Mouse (Mus musculus) kidney, postnatal 14 days (tissue): ENCODE results near the gene Ston2.

Source experiments
- DNase-seq: peaks from one replicate; pipeline ENCODE4 v3.0.0; 2022; ENCODE audit warnings: mixed read lengths

Gene Ston2

DNA sequence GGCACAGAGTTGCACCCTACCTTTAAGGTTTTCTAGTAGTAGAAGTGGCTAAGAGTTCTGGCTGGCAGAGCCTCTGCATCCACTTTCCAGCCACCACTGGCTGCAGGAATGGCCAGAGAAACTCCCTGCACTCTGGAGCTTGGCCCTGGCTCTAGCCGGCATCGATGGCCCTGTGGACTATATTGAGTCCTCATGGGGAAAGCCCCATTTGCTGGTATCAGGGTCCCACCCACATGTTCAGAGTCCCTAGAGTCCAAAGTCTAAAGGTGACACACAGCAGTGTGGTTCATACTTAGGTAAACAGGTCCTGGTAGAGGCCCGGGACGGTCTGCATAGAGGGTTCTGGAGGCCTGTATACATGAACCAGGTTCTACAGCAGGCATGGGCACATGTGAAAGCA, 92.0 kb downstream of the Ston2 start:
- DNase-seq, result peak; percentile 45

DNA sequence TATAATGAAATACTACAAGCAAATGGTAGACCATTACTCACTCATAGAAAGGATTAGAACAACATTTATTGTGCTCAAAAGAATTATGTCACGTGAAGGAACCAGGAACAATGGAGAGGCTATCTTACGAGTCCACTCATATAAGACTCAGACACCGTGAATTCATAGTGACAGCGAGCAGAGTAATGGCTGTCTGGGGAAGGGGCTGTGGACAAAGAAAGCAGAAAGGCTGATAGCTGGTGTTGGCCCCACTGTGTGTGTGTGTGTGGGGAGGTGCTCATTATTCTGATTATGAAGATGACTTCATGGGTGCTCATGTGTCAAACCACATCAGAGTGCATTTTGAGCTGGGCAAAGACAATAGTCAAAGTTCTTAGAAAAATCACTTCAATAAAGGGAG, 92.4 kb downstream of the Ston2 start:
- DNase-seq, result no peak

DNA sequence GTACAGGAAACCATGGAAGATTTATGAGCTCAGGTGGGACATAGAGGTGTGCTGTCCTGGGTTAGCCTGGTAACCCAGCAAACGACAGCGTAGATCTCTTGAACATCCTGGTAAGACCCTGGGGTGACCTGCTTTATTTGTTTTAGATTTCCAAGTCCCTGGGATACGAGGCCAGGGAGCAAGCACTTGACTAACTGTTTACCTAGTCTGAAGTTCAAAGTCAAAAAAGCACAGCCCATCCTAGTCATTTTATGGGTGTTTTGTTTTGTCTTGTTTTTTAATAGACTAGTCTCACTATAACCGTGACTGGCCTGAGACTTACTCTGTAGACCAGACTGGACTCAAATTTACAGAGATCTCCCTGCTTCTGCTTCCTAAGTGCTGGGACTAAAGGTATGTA, 93.4 kb downstream of the Ston2 start:
- DNase-seq, result no peak

DNA sequence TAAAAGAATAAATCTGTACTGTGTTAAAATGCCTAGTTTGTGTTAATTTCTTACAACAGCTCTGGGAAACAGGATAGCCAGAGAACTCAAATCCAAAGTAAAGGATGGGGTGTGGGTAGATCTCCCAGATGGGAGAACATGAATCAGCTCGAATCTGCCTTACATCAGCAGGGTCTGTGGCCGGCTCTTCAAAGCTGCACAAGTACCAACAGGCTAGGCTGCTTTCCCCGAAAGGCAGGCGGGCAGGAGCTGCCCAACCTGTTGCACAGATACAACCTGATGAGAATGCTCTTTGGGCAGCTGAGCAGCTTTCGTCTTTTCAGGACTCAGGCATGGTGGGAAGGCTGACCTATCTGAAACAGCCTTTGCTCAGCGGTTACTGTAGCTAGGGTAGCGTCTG, 94.6 kb downstream of the Ston2 start:
- DNase-seq, result no peak

DNA sequence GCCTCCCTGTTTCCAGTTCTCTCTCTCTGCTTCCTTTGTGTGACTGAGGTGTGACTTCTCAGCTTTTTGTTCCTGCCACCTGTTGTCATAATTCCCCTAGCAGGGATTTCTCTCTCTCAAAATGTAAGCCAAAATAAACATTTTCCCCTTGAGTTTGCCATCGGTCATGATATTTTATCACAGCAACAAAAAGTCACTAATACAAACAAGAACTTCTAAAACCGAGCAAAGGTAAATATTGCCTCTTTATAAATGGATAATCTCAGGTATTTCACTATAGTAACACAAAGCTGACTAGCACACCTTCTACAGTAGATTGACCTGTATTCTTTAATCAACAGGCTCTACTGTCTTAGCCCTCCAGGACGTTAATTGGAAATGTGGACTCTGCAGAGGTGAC, 95.2 kb downstream of the Ston2 start:
- no peak for DNase-seq

DNA sequence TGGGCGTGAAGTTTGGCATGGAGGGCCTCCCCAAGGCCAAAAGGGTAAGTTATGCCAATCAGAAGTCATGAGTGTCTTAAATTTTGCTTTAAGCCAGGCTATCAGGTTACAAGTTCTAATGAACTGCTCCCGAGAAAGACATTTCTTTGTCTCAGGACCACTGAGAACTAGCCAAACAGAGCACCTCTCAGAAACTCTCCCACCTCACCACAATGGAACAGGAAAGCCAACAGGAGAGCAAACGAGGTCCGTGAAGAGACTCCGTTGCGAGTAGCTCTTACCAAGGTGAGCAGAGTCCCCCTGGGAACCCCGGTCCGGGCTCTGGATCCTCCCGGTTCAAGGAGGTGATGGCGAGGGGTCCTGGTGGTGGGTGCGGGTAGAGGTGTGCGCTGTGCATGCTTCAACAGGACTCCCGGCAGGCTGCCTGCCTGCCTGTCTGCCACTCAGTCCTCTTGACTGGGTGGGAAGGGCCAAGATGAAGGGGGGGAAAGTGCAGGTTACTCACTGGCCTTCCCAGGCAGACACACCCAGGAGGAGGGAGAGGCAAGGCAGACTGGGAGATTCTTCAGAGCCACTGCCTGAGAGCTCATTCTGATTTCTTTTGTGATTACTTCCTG, 102.4 kb downstream of the Ston2 start:
- DNase-seq, result no peak

DNA sequence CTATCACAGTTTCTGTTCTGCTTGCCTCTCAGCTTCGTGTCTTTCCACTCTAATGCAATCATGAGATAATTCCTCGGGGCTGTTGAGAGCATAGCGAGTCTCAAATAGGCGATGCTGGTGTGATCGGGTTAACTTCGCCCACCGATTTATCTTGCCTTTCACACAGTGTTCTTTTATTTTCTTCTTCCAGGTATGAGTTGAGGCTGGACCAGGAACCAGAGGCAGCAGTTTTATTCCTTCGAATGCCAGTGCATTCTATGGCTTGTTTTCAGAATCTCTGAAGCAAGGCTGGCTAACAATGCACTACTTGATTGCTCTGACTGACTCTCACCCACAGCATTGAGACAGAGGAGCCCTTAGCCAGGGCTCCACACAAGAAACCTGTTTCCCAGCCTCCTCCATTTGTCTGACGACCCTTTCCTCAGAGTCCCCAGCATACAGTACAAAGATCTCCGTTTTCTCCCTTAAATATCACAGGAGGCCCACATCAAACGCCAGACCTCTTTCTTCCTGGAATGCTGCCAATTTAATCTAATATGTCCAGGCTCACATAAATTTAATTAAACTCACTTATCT, 103.3 kb downstream of the Ston2 start:
- DNase-seq, result no peak

DNA sequence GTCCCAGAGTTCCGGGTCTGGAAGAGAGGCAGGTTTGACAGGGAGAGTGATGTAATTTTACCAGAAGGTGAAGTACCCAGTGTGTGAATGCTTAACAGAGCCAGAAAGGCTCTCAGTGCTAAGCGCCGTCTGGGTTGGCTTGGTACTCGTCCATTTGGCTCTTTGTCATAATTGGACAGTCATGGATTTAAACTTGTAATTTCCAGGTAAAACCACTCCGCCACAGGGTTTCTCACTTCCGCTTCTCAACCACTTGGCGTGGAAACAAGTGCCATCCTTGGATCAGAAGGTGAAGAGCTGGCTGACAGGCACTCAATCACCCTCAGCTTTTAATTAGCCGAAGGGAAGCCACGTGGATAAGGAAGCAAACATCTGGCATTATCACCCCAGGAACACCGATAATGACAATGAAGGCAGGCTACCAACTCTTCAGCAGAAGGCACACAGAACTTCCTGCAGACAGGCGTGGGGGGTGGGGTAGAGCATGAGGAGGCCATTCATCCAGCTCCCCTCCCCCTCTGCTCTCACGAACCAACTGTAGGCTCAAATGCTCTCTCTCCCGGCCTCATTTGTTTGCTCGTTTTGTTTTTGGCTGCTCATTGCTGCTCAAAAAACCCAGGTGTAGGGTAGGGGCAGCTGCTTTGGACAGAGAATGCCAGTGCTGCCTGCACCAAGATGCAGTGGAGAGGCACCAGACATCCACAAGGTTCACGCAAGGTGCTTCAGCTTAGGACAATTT, 103.9 kb downstream of the Ston2 start:
- peak; percentile 14 for DNase-seq

DNA sequence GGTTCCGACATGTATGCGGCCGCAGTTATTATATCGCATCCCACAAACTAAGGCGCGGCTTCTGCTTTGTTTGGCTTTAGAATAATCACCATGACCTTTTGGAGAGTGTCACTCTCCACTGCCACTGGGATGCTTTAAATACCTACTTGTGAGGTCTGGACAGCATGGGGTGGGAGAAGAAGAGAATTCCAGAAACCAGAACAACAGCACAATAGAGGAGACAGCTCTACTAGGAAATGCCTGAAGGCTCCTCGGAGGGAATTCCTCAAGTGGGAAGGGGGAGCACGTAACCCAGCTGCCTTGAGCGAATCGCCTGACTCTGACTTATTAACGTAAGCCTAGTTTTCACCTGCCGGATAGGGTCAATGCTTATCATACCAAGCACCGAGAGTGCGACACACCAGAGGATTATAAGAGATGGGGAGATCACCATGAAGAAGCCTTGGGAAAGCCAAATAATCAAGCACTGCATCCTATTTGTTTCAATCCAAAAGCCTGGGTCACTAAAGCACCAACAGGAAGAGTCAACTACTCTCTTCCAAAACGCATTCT, 104.6 kb downstream of the Ston2 start:
- DNase-seq, result no peak

DNA sequence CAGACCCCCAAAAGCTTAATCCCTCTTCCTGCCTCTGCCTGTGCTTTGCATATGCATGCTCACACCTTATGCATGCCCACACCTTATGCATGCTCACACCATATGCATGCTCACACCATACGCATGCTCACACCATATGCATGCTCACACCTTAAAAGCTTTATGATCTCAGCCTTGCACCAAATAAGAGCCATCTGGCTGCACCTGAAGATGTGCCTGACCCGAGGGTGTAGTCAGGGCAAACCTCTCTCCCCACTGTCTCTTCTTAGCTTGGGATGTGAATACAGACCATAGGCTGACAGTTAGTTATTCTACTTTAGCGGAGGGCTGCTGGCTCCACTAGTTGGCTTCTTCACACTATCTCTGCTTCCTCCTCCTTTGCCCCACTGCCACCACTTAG, 105.1 kb downstream of the Ston2 start:
- DNase-seq, result no peak

DNA sequence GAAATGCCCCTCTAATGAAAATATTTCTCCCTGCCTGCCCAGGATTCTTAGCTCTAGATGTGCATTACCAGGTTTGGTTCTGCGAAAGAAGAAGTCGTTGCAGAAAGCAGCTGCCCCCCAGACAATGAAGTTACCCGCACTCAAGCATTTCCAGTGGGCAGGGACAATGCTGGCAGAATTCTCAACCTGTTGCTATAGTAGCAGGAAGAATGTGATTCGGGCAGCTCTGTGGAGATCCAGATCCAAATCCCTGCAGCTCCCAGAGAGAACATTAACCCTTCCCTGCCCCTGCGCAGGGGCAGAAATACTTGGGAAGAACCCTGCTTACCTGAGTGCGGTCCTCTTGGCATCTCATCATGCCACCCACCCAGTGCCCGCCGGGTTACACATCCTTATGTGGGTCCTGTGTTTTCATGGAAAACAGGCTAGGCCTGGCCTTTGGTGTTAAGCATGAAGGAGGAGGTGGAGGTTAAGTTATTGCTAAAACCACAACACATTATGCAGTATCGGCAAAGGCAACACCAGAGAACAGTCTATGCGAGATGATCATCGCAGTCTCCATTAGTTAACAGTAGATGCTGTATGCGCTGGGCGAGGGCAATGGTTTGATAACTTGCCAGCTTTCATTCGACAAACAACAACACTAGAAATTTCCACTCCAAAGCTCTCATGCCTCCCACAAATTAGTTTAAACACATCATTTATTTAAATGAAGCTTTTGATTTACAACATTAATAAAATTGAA, 108.7 kb downstream of the Ston2 start:
- peak; percentile 17 for DNase-seq

DNA sequence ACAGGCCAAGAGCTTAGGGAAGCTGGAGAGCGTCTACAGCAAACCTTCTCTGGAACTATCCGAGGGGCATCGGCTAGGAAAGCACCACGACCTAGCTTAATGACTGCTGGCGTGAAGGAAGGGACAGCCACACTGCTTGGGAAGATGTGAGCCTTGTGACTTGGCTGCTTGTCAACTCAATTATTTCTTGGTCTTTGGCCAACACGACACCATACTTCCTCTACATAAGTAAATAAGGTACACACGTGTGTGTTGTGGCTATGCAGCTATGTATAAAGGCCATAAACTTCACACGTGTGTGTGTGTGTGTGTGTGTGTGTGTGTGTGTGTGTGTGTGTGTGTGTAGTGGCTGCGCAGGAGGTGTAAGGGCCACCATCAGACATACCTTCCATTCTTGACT, 112.2 kb downstream of the Ston2 start:
- DNase-seq, result peak; percentile 53

DNA sequence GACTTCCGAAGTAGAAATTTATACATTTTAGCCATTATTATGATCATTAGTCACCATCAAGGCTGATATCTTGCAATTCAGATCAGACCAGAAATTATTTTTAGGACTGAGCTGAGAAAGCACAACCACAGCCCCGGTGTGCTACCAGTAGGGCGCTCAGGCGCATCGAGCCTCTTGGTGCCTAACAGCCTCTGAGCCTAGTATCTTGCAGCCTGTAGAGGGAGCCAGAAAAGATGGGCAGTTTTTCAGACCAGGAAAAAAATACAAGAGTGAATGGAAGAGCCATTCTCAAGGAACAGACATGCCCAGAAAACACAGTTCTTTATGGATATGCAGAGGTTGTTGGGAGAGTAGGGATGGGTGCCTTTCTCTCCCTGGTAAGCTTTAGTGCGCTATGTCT, 115.0 kb downstream of the Ston2 start:
- peak; percentile 20 for DNase-seq

DNA sequence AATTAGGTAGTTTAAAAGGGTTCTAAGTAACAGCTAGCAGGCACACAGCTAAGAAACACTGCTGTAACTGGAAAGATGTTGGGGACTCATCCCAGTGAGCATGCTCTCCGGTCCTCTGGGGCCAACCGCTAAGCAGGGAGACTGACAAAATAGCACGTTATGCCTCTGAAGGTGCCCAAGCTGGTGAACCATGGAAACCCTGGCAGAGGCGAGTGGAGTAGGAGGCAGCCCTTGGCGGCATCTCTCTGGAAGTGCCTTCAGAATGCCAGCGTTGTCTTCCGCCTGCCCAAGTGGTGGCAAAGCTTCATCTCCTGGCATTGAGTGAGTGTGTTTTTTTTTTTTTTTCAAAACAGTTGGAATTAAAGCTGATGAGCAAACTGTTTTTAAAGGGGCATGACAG, 115.7 kb downstream of the Ston2 start:
- DNase-seq, result no peak

DNA sequence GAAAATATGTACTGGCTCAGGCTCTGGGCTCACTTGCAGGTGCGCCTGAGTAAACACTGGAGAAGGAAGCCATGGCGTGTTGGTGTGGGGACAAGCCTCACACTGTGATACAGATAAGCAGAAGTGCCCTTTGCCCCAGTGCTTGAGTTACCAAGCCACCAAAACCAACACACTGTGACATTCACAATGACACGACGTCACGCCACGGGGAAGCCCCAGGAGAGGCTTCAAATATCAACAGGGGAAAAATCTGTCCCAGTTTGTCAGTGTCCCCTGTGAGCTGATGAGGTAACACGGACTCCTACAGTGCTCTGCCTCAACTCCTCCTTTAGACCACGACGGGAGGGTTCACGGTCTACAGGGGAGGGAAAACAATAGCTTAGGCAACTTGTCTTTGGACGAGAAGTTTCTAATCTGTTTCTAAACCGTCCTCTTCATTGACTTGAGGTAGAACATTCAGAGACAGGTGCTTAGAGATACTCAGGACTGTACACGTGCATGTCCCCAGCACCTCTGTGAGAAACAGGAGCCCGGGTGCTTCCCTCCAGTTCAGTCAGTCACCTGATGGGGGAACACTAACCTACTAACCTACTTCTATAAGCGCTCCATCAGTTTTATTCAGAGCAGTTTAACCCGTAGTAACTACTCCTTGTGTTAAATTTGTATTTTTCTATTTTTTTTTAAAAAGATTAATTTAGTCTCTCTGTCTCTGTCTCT, 119.5 kb downstream of the Ston2 start:
- no peak for DNase-seq

DNA sequence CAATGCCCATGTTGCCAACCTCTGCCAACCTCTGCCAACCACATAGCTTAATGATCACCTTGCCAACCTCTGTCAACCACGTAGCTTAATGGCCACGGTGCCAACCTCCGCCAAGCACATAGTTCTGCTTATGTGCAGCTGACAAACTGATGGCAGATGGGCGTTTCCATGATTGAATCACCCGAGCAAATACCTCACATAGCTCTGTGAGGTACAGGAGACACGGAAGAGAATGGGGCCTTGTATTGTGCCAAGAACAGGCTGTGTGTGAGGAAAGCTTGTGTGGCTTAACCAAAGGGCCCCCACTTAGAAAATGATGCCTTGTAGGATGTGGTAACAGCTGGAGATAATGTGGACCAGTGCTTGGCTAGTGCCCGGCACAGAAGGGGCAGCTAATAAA, 120.4 kb downstream of the Ston2 start:
- no peak for DNase-seq

DNA sequence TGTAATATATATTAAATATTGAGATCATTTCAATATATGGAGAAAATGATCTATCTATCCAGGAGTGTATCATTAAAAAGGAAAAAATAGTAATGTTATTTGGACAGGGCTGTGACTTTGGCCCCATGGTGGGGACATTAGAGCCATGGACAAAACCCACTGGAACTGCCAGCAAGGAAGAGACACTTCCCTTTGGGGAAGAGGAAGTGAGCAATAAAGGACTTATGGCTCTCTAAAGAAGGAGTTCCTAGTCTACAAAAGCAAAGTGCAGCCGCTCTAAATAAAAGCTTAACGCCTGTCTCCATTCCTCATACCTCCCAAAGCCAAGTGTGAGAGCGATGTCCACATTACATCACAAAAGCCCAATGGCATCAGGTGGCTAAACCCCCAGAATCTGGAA, 121.6 kb downstream of the Ston2 start:
- no peak for DNase-seq

DNA sequence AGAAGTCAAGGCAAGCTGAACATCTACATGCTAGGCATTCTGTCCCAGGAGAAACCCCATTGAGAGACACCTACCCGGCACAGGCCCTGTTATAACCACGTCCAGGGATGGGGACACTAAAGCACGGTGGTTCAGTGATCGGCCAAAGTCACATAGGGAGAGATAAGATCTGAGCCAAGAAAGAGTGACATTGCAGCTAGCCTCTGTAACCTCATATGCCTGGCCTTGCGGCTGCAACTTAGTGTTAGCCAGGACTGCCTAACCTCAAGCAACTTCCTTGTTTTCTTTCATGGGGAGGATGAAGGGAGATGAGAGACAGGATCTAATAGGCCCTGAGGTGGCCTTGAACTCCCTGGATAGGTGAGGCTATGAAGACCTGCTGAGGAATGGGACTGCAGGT, 122.8 kb downstream of the Ston2 start:
- DNase-seq, result no peak

DNA sequence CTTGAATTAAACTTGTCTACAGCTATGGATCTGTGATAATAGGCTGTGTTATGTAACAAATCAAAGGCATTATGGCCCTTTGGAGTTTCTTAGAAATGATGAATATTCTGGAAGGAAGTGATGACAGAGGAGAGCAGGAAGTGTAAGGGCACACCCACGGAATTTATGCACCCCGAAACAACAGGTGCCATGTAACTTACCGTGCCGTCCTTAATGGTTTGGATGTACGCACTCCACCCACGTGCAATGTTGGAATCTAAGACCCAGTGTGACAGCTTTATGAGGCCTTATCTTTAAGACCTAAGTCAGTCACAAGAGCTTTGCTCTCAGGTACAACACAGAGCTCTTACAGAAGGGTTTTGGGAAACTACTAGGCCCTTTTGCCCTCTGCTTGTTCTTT, 124.9 kb downstream of the Ston2 start:
- no peak for DNase-seq

DNA sequence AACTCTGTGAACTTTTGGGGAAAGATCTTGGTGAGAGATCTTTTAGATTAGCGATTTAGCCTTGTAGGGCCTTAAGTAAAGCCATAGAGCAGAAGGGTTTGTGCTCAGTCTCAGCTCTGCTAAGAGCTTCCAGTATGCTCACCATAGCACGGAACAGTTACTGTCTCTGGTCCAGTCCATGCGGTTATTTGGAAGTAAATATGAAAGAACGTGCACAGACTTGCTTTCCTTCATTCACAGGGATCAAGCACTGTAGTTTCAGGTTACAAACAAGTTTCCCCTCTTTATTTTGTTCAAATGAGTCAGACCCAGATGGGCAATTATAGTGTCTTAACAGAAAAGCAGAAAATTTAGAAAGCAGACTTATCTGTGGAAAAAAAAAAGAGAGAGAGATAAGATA, 125.3 kb downstream of the Ston2 start:
- no peak for DNase-seq

DNA sequence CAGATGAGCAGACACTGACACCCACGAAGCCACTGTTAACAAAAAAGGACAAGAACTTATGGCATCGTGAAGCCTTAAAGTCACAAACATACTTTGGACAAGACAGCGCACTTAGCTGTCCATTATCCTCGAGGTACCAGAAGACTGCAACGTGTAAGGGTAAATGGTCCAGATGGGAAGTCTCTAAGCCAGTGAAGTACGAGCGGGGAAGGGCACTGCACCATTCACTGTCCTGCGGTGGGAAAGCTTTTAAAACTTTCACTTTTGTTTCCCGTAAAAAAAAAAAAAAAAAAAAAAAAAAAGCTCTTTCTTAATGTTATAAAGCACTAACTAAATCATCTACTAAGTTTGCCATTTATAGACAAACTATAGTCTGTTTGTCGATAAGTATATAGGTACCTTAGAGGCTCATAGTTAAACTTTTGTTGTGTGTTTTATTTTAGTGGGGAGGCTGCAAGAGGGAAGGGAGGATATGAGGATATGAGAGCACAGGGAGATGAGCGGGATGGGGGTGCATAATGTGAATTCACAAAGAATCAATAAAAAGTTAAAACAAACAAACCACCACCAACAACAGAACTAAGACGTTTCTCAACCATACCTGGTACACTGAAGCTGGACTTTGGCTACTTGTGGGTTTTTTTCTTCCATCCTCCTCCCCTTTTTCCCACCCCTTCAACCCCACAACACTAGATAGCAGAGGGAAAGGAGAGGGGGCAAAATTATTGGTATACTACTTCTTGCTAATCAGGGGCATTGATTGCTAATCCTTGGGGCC, 127.4 kb downstream of the Ston2 start:
- no peak for DNase-seq
